In genomic region chr9:46703674-46704073, GRCm38 (mm10) we compare ENCODE assay signal across 12 mouse cellular contexts.
DNase-seq lines count a peak whose midpoint lies in the region; ATAC-seq and TF ChIP-seq lines count a peak whose summit lies in the region.
"Had no signal": no experiment of that assay in that cellular context is flagged by ENCODE, and none has a peak within 500 bp of the region (broad histone marks: within the 10 kb centered on the region; RNA-seq: fewer than 3 reads in every experiment).

No protein-coding gene starts in this region.

- H3K27me3 ChIP-seq in forebrain, postnatal 0 days (ENCODE audit: insufficient read depth, low read length): no peaks in the 10 kb centered on the region

- peak; percentile 68 for ATAC-seq in forebrain, postnatal 0 days
- ATAC-seq: intestine, embryonic 16.5 days had no signal

- no peak overlapping the region for H3K4me2 ChIP-seq in forebrain, postnatal 0 days (ENCODE audit: low read depth)
- H3K4me2 ChIP-seq: heart, embryonic 13.5 days; limb, embryonic 13.5 days; lung, embryonic 15.5 days had no signal

- 15% methylated on average over 8 of the region's 8 CpGs for WGBS in forebrain, postnatal 0 days

- no peaks in the 10 kb centered on the region for H3K36me3 ChIP-seq in forebrain, postnatal 0 days (ENCODE audit: insufficient read depth)
- H3K36me3 ChIP-seq: heart, embryonic 13.5 days; limb, embryonic 13.5 days; lung, embryonic 15.5 days had no signal

- no peaks in the 10 kb centered on the region for H3K9me3 ChIP-seq in forebrain, postnatal 0 days (ENCODE audit: low read length)
- H3K9me3 ChIP-seq: heart, embryonic 13.5 days; limb, embryonic 13.5 days; lung, embryonic 15.5 days had no signal

- H3K4me1 ChIP-seq in forebrain, postnatal 0 days (ENCODE audit: insufficient read depth): 0 out of 2 replicates have a peak, but pooled peaks cover 3% of the 10 kb centered on the region
- H3K4me1 ChIP-seq: heart, embryonic 13.5 days; lung, embryonic 15.5 days had no signal

- TF ChIP-seq CTCF in forebrain, postnatal 0 days (IDR thresholded peaks at IDR 0.05; ENCODE audit: low read depth): no peak

- peak; percentile 43 for DNase-seq in right cerebral cortex, adult 18-20 months
- no peak for DNase-seq in right cerebral cortex, postnatal 4 days
- DNase-seq in forebrain, postnatal 0 days: peak; percentile 45
- DNase-seq in mesoderm, embryonic 11.5 days (ENCODE audit: low read depth, low spot score): peak; percentile 12
- DNase-seq in right cerebral cortex, postnatal 25 days: peak; percentile 11
- DNase-seq in gastrocnemius, postnatal 14 days: no peak
- no peak for DNase-seq in kidney, adult 9 months
- no peak for DNase-seq in lung, postnatal 25 days (ENCODE audit: low spot score)

- H3K27ac ChIP-seq in forebrain, postnatal 0 days (ENCODE audit: low read depth, low read length): 0 out of 2 replicates have a peak overlapping the region, but pooled peaks have one; percentile 16
- H3K27ac ChIP-seq: heart, embryonic 13.5 days; limb, embryonic 13.5 days; lung, embryonic 15.5 days had no signal

- no peak overlapping the region for H3K9ac ChIP-seq in forebrain, postnatal 0 days
- H3K9ac ChIP-seq: heart, embryonic 13.5 days; limb, embryonic 13.5 days; lung, embryonic 15.5 days had no signal

- H3K4me3 ChIP-seq in forebrain, postnatal 0 days (ENCODE audit: low read depth, low read length): no peak overlapping the region
- H3K4me3 ChIP-seq: heart, embryonic 13.5 days; limb, embryonic 13.5 days; lung, embryonic 15.5 days had no signal

- intact Hi-C loops in gastrocnemius, postnatal 14 days (cut with DNase I; ENCODE audit: low total_unique reads): no loop called here

Comparison
In these comparisons a context has a peak if more than half of its experiments do, and no peak if none do; other contexts are left out.
1. DNase-seq: peak in right cerebral cortex, adult 18-20 months (single experiment), forebrain, postnatal 0 days (single experiment), mesoderm, embryonic 11.5 days (single experiment) and right cerebral cortex, postnatal 25 days (single experiment); none in right cerebral cortex, postnatal 4 days (single experiment), gastrocnemius, postnatal 14 days (single experiment), kidney, adult 9 months (single experiment) and lung, postnatal 25 days (single experiment).